Mouse (Mus musculus) kidney, postnatal 0 days (tissue): ENCODE measurements around the gene Odf3l2. TPM values are rescaled to one million over a fixed set of nuclear protein-coding genes. Genes with fewer than 3 reads are reported as not detected.
A peak's percentile ranks its signal among the peaks of the same experiment; 100 is the strongest.

ENCODE experiments used
- ATAC-seq: fragments of 200-750 bp; cut with Nextera tagmentation; replicated peaks from 2 replicates; pipeline ENCODE4 v1.8.0; 2017; ENCODE audit warnings: low read depth, moderate number of reproducible peaks, moderate TSS enrichment, moderate library complexity; ENCODE audit not compliant: low FRiP score
- DNase-seq: peaks from one replicate; pipeline ENCODE4 v3.0.0-alpha.2; 2016; ENCODE audit warnings: low spot score
- H3K27ac ChIP-seq: fragments of 300-500 bp; sonication (generic); 2 replicates; pipeline ENCODE4 v1.5.1; 2014; ENCODE audit warnings: mild to moderate bottlenecking
- H3K27me3 ChIP-seq: fragments of 300-500 bp; sonication (generic); 2 replicates; pipeline ENCODE4 v1.6.1; 2014; ENCODE audit warnings: low read length, mixed read lengths; ENCODE audit not compliant: insufficient read depth
- H3K36me3 ChIP-seq: fragments of 300-500 bp; sonication (generic); 2 replicates; pipeline ENCODE4 v1.6.1; 2014; ENCODE audit warnings: low read length, mixed read lengths; ENCODE audit not compliant: insufficient read depth
- H3K4me1 ChIP-seq: fragments of 300-500 bp; sonication (generic); replicated peaks from 2 replicates; pipeline ENCODE4 v1.6.1; 2014; ENCODE audit warnings: antibody characterized with exemption, low read length, mixed read lengths; ENCODE audit not compliant: insufficient read depth
- H3K4me2 ChIP-seq: fragments of 300-500 bp; sonication (generic); 2 replicates; pipeline ENCODE4 v1.6.1; 2014; ENCODE audit warnings: mild to moderate bottlenecking, low read length, moderate library complexity, mixed read lengths
- H3K4me3 ChIP-seq: fragments of 300-500 bp; sonication (generic); replicated peaks from 2 replicates; pipeline ENCODE4 v1.5.1; 2014; ENCODE audit warnings: low read depth, low read length
- H3K9ac ChIP-seq: fragments of 300-500 bp; sonication (generic); 2 replicates; pipeline ENCODE4 v1.6.1; 2014; ENCODE audit warnings: low read depth, low read length
- H3K9me3 ChIP-seq: fragments of 300-500 bp; sonication (generic); replicated peaks from 2 replicates; pipeline ENCODE4 v1.6.1; 2016; ENCODE audit warnings: low read length, inconsistent platforms, mixed read lengths
- CTCF ChIP-seq: IDR thresholded peaks from 2 replicates; pipeline ENCODE4 v1.5.1; 2016; ENCODE audit warnings: antibody characterized with exemption, low read depth, mild to moderate bottlenecking, moderate library complexity
- WGBS: fragments of 180-500 bp; shearing (Covaris S2); extraction: QIAGEN DNeasy Blood & Tissue Kit; methylation state at CpG from one replicate; pipeline ENCODE4 v1.1.7; 2014; 5-methylcytosine and 5-hydroxymethylcytosine counted together
- polyA plus RNA-seq: library from polyadenylated mRNA; unstranded; fragments of >200 nt; fragmentation: Nextera tagmentation; extraction: Ambion mirVana; gene quantifications from 2 replicates; pipeline ENCODE4 v1.2.1, GENCODE M21; 2015

Gene Odf3l2
- polyA plus RNA-seq, 1 experiment from 2014 or later, result not detected

GRCm38 (mm10) chr10:79594872-79595589, 50.5 kb downstream of the Odf3l2 start:
- Histone ChIP-seq H3K27me3 (no peaks in the 10 kb centered on the region), H3K4me1 (no peaks in the 10 kb centered on the region), H3K27ac (no peak overlapping the region), H3K4me3 (no peak overlapping the region), H3K4me2 (no peak overlapping the region), H3K36me3 (no peaks in the 10 kb centered on the region), H3K9me3 (no peaks in the 10 kb centered on the region), H3K9ac (no peak overlapping the region)
- DNase-seq, result peak; percentile 92
- 12% methylated on average over 17 of the region's 17 CpGs for WGBS
- peak; percentile 93 for TF ChIP-seq CTCF
- peak; percentile 87; the same call in 1 of the 2 replicates for ATAC-seq

- no peaks in the 10 kb centered on the region for H3K4me1 ChIP-seq
- no peaks in the 10 kb centered on the region for H3K27me3 ChIP-seq
- H3K36me3 ChIP-seq, result no peaks in the 10 kb centered on the region
- no peaks in the 10 kb centered on the region for H3K9me3 ChIP-seq
- no peak overlapping the region for H3K27ac ChIP-seq
- H3K9ac ChIP-seq, result no peak overlapping the region
- H3K4me2 ChIP-seq, result no peak overlapping the region
- no peak for TF ChIP-seq CTCF
- 47% methylated on average over 6 of the region's 6 CpGs for WGBS
- ATAC-seq (no peak), DNase-seq (no peak)
- no peak overlapping the region for H3K4me3 ChIP-seq
These were observed 51.4 kb downstream of the Odf3l2 start for GRCm38 (mm10) chr10:79594111-79594510.

GRCm38 (mm10) chr10:79590702-79591101, 54.8 kb downstream of the Odf3l2 start:
- Histone ChIP-seq H3K27ac (no peak overlapping the region), H3K36me3 (no peaks in the 10 kb centered on the region), H3K9me3 (no peaks in the 10 kb centered on the region), H3K4me3 (no peak overlapping the region), H3K27me3 (no peaks in the 10 kb centered on the region), H3K9ac (no peak overlapping the region), H3K4me1 (no peaks in the 10 kb centered on the region), H3K4me2 (no peak overlapping the region)
- TF ChIP-seq CTCF, result no peak
- 95% methylated on average over 1 of the region's 1 CpGs for WGBS
- ATAC-seq (no peak), DNase-seq (no peak)

Other genes with a start within 250 kb of the Odf3l2 start
- not detected in 2 replicates for gene Vmn2r83, start 177.0 kb downstream of the Odf3l2 start, polyA plus RNA-seq
- 67.0 and 68.9 TPM in 2 replicates for gene Plpp2, start 111.9 kb downstream of the Odf3l2 start, polyA plus RNA-seq
- 27.4 and 29.4 TPM in 2 replicates for gene Mier2, start 90.5 kb downstream of the Odf3l2 start, polyA plus RNA-seq
- not detected in 2 replicates for gene Theg, start 58.4 kb downstream of the Odf3l2 start, polyA plus RNA-seq
- gene C2cd4c, start 31.7 kb downstream of the Odf3l2 start, polyA plus RNA-seq, result 0.03 TPM in 1 of 2 replicates, not detected in the other
- 5.4 TPM in 2 replicates for gene Shc2, start 7.8 kb downstream of the Odf3l2 start, polyA plus RNA-seq
- 1.5 TPM in 2 replicates for gene Madcam1, start 18.8 kb upstream of the Odf3l2 start, polyA plus RNA-seq
- 82.5 and 84.9 TPM in 2 replicates for gene Tpgs1, start 23.6 kb upstream of the Odf3l2 start, polyA plus RNA-seq
- 68.1 and 75.7 TPM in 2 replicates for gene Cdc34, start 36.5 kb upstream of the Odf3l2 start, polyA plus RNA-seq
- gene Gzmm, start 43.3 kb upstream of the Odf3l2 start, polyA plus RNA-seq, result 0.34 and 0.50 TPM in 2 replicates
- 1,067 and 1,079 TPM in 2 replicates for gene Bsg, start 58.8 kb upstream of the Odf3l2 start, polyA plus RNA-seq
- 0.17 and 0.28 TPM in 2 replicates for gene Hcn2, start 70.9 kb upstream of the Odf3l2 start, polyA plus RNA-seq
- gene Polrmt, start 100.8 kb upstream of the Odf3l2 start, polyA plus RNA-seq, result 37.9 and 38.5 TPM in 2 replicates
- 0.11 and 0.36 TPM in 2 replicates for gene Fgf22, start 109.3 kb upstream of the Odf3l2 start, polyA plus RNA-seq
- gene Rnf126, start 121.2 kb upstream of the Odf3l2 start, polyA plus RNA-seq, result 74.5 and 82.4 TPM in 2 replicates
- gene Fstl3, start 131.5 kb upstream of the Odf3l2 start, polyA plus RNA-seq, result 32.9 and 38.7 TPM in 2 replicates
- gene Prss57, start 145.2 kb upstream of the Odf3l2 start, polyA plus RNA-seq, result 0.04 and 0.06 TPM in 2 replicates
- gene Palm, start 147.8 kb upstream of the Odf3l2 start, polyA plus RNA-seq, result 132 and 152 TPM in 2 replicates
- gene Misp, start 175.3 kb upstream of the Odf3l2 start, polyA plus RNA-seq, result 24.5 and 24.8 TPM in 2 replicates
- gene Ptbp1, start 208.7 kb upstream of the Odf3l2 start, polyA plus RNA-seq, result 220 and 238 TPM in 2 replicates
- 6.5 and 7.9 TPM in 2 replicates for gene Prtn3, start 228.7 kb upstream of the Odf3l2 start, polyA plus RNA-seq
- 37.0 and 41.5 TPM in 2 replicates for gene Plppr3, start 228.9 kb upstream of the Odf3l2 start, polyA plus RNA-seq
- gene Elane, start 240.5 kb upstream of the Odf3l2 start, polyA plus RNA-seq, result 0.14 TPM in 1 of 2 replicates, not detected in the other
- 0.13 TPM in 1 of 2 replicates, not detected in the other for gene Cfd, start 245.1 kb upstream of the Odf3l2 start, polyA plus RNA-seq